Mouse (Mus musculus) heart, adult 2 months (tissue): ENCODE measurements around the gene Gtf2ird2.

Experiments used
- CTCF ChIP-seq: fragments of 200-600 bp; IDR thresholded peaks from 2 replicates; pipeline ENCODE4 v1.8.1; 2022; ENCODE audit warnings: antibody characterized with exemption, mild to moderate bottlenecking, moderate library complexity
- POLR2A ChIP-seq: fragments of 200-500 bp; IDR thresholded peaks from 2 replicates; pipeline ENCODE4 v1.6.1; 2011; ENCODE audit warnings: mild to moderate bottlenecking, low read depth, low read length, control low read depth; ENCODE audit not compliant: insufficient read depth

- no peak for TF ChIP-seq CTCF
- TF ChIP-seq POLR2A: no peak
Observed at GRCm38 (mm10) chr5:134221708-134222150, 37.9 kb downstream of the Gtf2ird2 start.
